Mouse (Mus musculus) retina, postnatal 7 days (tissue): ENCODE data around the gene Tyro3.

ENCODE experiments used
- DNase-seq: peaks from one replicate; pipeline ENCODE4 v3.0.0-alpha.2; 2012; ENCODE audit warnings: low read depth, low spot score

Gene Tyro3

GRCm38 (mm10) chr2:119804275-119804628, 6.7 kb downstream of the Tyro3 start:
- no peak for DNase-seq

GRCm38 (mm10) chr2:119804776-119805175, 7.2 kb downstream of the Tyro3 start:
- DNase-seq, result no peak

- no peak for DNase-seq
Measured at GRCm38 (mm10) chr2:119805536-119805935, 8.0 kb downstream of the Tyro3 start.

- no peak for DNase-seq
Measured at GRCm38 (mm10) chr2:119808438-119808837, 10.9 kb downstream of the Tyro3 start.

GRCm38 (mm10) chr2:119808881-119809280, 11.3 kb downstream of the Tyro3 start:
- DNase-seq, result no peak

- no peak for DNase-seq
Measured at GRCm38 (mm10) chr2:119810890-119811289, 13.4 kb downstream of the Tyro3 start.

GRCm38 (mm10) chr2:119811490-119812146, 14.1 kb downstream of the Tyro3 start:
- DNase-seq, result no peak

GRCm38 (mm10) chr2:119814376-119814933, 16.9 kb downstream of the Tyro3 start:
- no peak for DNase-seq

- DNase-seq, result no peak
Measured at GRCm38 (mm10) chr2:119816611-119817010, 19.1 kb downstream of the Tyro3 start.

- DNase-seq, result no peak
Measured at GRCm38 (mm10) chr2:119817047-119817446, 19.5 kb downstream of the Tyro3 start.

GRCm38 (mm10) chr2:119818668-119819272, 21.2 kb downstream of the Tyro3 start:
- no peak for DNase-seq

GRCm38 (mm10) chr2:119821136-119821535, 23.6 kb downstream of the Tyro3 start:
- DNase-seq, result no peak

- no peak for DNase-seq
Measured at GRCm38 (mm10) chr2:119830579-119830978, 33.0 kb downstream of the Tyro3 start.

GRCm38 (mm10) chr2:119834231-119834630, 36.7 kb downstream of the Tyro3 start:
- DNase-seq, result no peak

- DNase-seq, result no peak
Measured at GRCm38 (mm10) chr2:119837616-119838015, 40.1 kb downstream of the Tyro3 start.

GRCm38 (mm10) chr2:119838363-119839156, 41.0 kb downstream of the Tyro3 start:
- no peak for DNase-seq

GRCm38 (mm10) chr2:119840008-119840407, 42.5 kb downstream of the Tyro3 start:
- DNase-seq, result no peak

GRCm38 (mm10) chr2:119842000-119842399, 44.5 kb downstream of the Tyro3 start:
- no peak for DNase-seq

GRCm38 (mm10) chr2:119843526-119843925, 46.0 kb downstream of the Tyro3 start:
- no peak for DNase-seq

- no peak for DNase-seq
Measured at GRCm38 (mm10) chr2:119845882-119846546, 48.5 kb downstream of the Tyro3 start.

GRCm38 (mm10) chr2:119846929-119847328, 49.4 kb downstream of the Tyro3 start:
- DNase-seq, result no peak

- DNase-seq, result no peak
Measured at GRCm38 (mm10) chr2:119853811-119854210, 56.3 kb downstream of the Tyro3 start.
